Comparison of ENCODE assay signal across 7 mouse cellular contexts in genomic region chr12:51882606-51883296, GRCm38 (mm10). TPM values are rescaled to one million over a fixed set of nuclear protein-coding genes. Genes with fewer than 3 reads are reported as not detected.
DNase-seq lines count a peak whose midpoint lies in the region; ATAC-seq and TF ChIP-seq lines count a peak whose summit lies in the region.

No protein-coding gene starts in this region.

- H3K36me3 ChIP-seq in limb, embryonic 14.5 days (ENCODE audit: control insufficient read depth, insufficient read depth, low read length): peaks cover 67% of the 10 kb centered on the region
- peaks cover 78% of the 10 kb centered on the region for H3K36me3 ChIP-seq in limb, embryonic 10.5 days
- H3K36me3 ChIP-seq in liver, embryonic 13.5 days: peaks cover 80% of the 10 kb centered on the region
- H3K36me3 ChIP-seq in midbrain, embryonic 13.5 days: peaks cover 43% of the 10 kb centered on the region

- no peaks in the 10 kb centered on the region for H3K4me1 ChIP-seq in limb, embryonic 14.5 days (ENCODE audit: control insufficient read depth, insufficient read depth, low read length)
- no peaks in the 10 kb centered on the region for H3K4me1 ChIP-seq in limb, embryonic 10.5 days
- peaks cover 30% of the 10 kb centered on the region for H3K4me1 ChIP-seq in liver, embryonic 13.5 days (replicated peaks)
- no peaks in the 10 kb centered on the region for H3K4me1 ChIP-seq in midbrain, embryonic 13.5 days (replicated peaks)

- no peaks in the 10 kb centered on the region for H3K9me3 ChIP-seq in limb, embryonic 14.5 days (ENCODE audit: control insufficient read depth, low read length)
- no peaks in the 10 kb centered on the region for H3K9me3 ChIP-seq in limb, embryonic 10.5 days (replicated peaks)
- no peaks in the 10 kb centered on the region for H3K9me3 ChIP-seq in liver, embryonic 13.5 days (replicated peaks)
- H3K9me3 ChIP-seq in midbrain, embryonic 13.5 days: no peaks in the 10 kb centered on the region

- no peak overlapping the region for H3K9ac ChIP-seq in limb, embryonic 14.5 days (ENCODE audit: low read depth, low read length, severe bottlenecking)
- H3K9ac ChIP-seq in liver, embryonic 13.5 days: peak overlapping the region; percentile 54
- H3K9ac ChIP-seq in midbrain, embryonic 13.5 days (replicated peaks): no peak overlapping the region

- no peak for TF ChIP-seq POLR2A in limb, embryonic 14.5 days (IDR thresholded peaks at IDR 0.05; ENCODE audit: borderline replicate concordance, extremely low read depth, insufficient read depth, insufficient read length)

- 77% methylated on average over 6 of the region's 6 CpGs for WGBS in limb, embryonic 14.5 days
- 90% methylated on average over 6 of the region's 6 CpGs for WGBS in limb, embryonic 10.5 days
- WGBS in liver, embryonic 13.5 days (ENCODE audit: insufficient replicate concordance): 85% methylated on average over 6 of the region's 6 CpGs
- WGBS in midbrain, embryonic 13.5 days: 87% methylated on average over 6 of the region's 6 CpGs

- H3K27ac ChIP-seq in limb, embryonic 14.5 days (replicated peaks; ENCODE audit: low read depth, low read length): no peak overlapping the region
- H3K27ac ChIP-seq in limb, embryonic 10.5 days: no peak overlapping the region
- H3K27ac ChIP-seq in gastrocnemius, adult 2 months: peak overlapping the region; percentile 83
- peak overlapping the region; percentile 88 for H3K27ac ChIP-seq in liver, embryonic 13.5 days
- H3K27ac ChIP-seq in midbrain, embryonic 13.5 days: no peak overlapping the region

- no peak overlapping the region for H3K4me2 ChIP-seq in limb, embryonic 14.5 days (replicated peaks; ENCODE audit: low read depth, low read length, severe bottlenecking)
- H3K4me2 ChIP-seq in liver, embryonic 13.5 days: peak overlapping the region; percentile 22; the same call in 1 of the 2 replicates
- no peak overlapping the region for H3K4me2 ChIP-seq in midbrain, embryonic 13.5 days (replicated peaks)

- TF ChIP-seq CTCF in gastrocnemius, adult 2 months (IDR thresholded peaks at IDR 0.05): no peak

- no peak for ATAC-seq in limb, embryonic 14.5 days (ENCODE audit: low FRiP score, low read depth)
- no peak for ATAC-seq in liver, embryonic 13.5 days (ENCODE audit: low read depth)
- ATAC-seq in midbrain, embryonic 13.5 days: no peak

- intact Hi-C loops in gastrocnemius, adult 2 months (cut with DNase I): loop anchor here (5.0 kb wide), 1 partner anchor 55 kb away; the partner anchor contains the start of gene Hectd1

- DNase-seq in limb, embryonic 14.5 days (ENCODE audit: low spot score): peak; percentile 66
- no peak for DNase-seq in limb, embryonic 10.5 days (ENCODE audit: low spot score)
- DNase-seq in adrenal gland, postnatal 36 days: peak; percentile 84 to 88
- DNase-seq in gastrocnemius, adult 2 months: peak; percentile 91
- DNase-seq in liver, embryonic 13.5 days: no peak
- DNase-seq in thymus, postnatal 0 days (ENCODE audit: low spot score): no peak

- H3K27me3 ChIP-seq in limb, embryonic 14.5 days (ENCODE audit: control insufficient read depth, insufficient read depth, low read length): no peaks in the 10 kb centered on the region
- H3K27me3 ChIP-seq in limb, embryonic 10.5 days (ENCODE audit: low read depth, poor library complexity, severe bottlenecking): no peaks in the 10 kb centered on the region
- no peaks in the 10 kb centered on the region for H3K27me3 ChIP-seq in liver, embryonic 13.5 days
- H3K27me3 ChIP-seq in midbrain, embryonic 13.5 days: no peaks in the 10 kb centered on the region

- H3K4me3 ChIP-seq in limb, embryonic 14.5 days (replicated peaks; ENCODE audit: low read length): no peak overlapping the region
- H3K4me3 ChIP-seq in limb, embryonic 10.5 days: no peak overlapping the region
- H3K4me3 ChIP-seq in gastrocnemius, adult 2 months: no peak overlapping the region
- no peak overlapping the region for H3K4me3 ChIP-seq in liver, embryonic 13.5 days (replicated peaks)
- no peak overlapping the region for H3K4me3 ChIP-seq in midbrain, embryonic 13.5 days (replicated peaks)

RNA-seq across cellular contexts. Expression of gene Hectd1, which starts 53.4 kb away (rescaled TPM):
- polyA plus RNA-seq in limb, embryonic 14.5 days (2012; rRNA removed): 32.8 and 35.8 TPM in 2 replicates
- polyA plus RNA-seq in limb, embryonic 14.5 days (2014; fragmentation: Nextera tagmentation; extraction: Ambion mirVana): 44.0 and 45.6 TPM in 2 replicates
- polyA plus RNA-seq in limb, embryonic 10.5 days (2016; fragmentation: Nextera tagmentation; extraction: Ambion mirVana): 32.0 and 39.5 TPM in 2 replicates
- total RNA-seq in adrenal gland, postnatal 36 days (2021): 10 to 100 TPM; 86.7 to 95.8 TPM
- total RNA-seq in gastrocnemius, adult 2 months (2021): 100 to 1,000 TPM in 1 of 2 experiments, 10 to 100 TPM in 1; 98.6 to 100 TPM
- 29.6 and 32.1 TPM in 2 replicates for polyA plus RNA-seq in liver, embryonic 13.5 days (2015; fragmentation: Nextera tagmentation; extraction: Ambion mirVana)
- 37.0 and 37.2 TPM in 2 replicates for polyA plus RNA-seq in midbrain, embryonic 13.5 days (2015; fragmentation: Nextera tagmentation; extraction: Ambion mirVana)
- polyA plus RNA-seq in thymus, postnatal 0 days (2015; fragmentation: Nextera tagmentation; extraction: Ambion mirVana): 36.7 and 50.8 TPM in 2 replicates

Comparison
In these comparisons a context has a peak if more than half of its experiments do, and no peak if none do; other contexts are left out.
1. DNase-seq: peak in limb, embryonic 14.5 days (single experiment), adrenal gland, postnatal 36 days (2 of 2) and gastrocnemius, adult 2 months (single experiment); none in limb, embryonic 10.5 days (single experiment), liver, embryonic 13.5 days (single experiment) and thymus, postnatal 0 days (single experiment).
2. H3K27ac ChIP-seq: peak in gastrocnemius, adult 2 months (single experiment) and liver, embryonic 13.5 days (single experiment); none in limb, embryonic 14.5 days (single experiment), limb, embryonic 10.5 days (single experiment) and midbrain, embryonic 13.5 days (single experiment).